Mouse (Mus musculus) lung, postnatal 36 days (tissue): ENCODE data around the gene Rbfox1.

ENCODE experiments used
- DNase-seq: peaks from one replicate; pipeline ENCODE4 v3.0.0; 2022; ENCODE audit warnings: mixed read lengths

The Rbfox1 gene

DNA sequence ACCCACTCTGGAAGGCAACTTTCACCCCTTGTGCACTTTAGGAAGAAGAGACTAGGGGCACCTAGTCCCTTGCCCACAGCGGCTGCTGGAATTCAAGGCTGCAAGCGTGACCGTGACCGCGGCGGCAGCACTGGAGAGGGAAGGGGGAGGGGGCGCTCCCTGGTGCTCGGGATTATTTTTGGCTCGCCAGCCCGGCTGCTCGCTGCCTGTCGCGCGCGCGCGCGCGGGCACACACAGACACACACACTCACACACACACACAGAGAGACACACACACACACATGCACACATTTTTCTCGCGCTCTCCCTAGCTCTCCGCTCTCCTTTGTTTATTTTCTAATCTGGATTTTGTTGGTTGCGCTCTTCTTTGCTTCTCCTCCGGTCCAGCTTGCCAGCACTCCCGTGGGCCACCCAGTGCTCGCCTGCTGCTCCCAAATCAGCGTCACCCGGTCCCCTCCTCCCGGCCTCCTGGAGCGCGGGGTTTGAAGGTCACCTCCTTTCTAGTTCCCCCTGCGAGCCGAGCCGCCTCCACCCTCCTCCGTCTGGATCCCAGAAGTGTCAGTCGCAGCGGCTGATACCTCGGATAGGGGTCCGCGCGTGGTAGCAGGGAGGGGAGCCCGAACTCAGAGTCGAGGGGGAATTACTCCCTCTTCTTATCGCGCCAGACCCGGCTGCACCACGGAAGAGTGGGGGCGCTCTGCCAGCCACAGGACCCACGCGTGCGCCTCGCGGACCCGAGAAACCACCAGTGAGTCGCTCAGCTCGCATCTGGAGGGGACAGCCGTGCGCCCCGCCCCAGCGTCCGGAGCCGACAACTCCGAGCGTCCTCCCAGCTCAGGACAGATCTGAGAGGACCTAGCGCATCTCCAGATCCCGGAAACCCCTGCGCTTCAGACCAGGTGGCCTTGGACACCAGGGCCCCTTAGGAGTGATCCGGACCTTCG is at the start of gene Rbfox1:
Gene Rbfox1 (plus strand): TSS at position 610 of the 944 bp plus-strand sequence.
- no peak for DNase-seq

DNA sequence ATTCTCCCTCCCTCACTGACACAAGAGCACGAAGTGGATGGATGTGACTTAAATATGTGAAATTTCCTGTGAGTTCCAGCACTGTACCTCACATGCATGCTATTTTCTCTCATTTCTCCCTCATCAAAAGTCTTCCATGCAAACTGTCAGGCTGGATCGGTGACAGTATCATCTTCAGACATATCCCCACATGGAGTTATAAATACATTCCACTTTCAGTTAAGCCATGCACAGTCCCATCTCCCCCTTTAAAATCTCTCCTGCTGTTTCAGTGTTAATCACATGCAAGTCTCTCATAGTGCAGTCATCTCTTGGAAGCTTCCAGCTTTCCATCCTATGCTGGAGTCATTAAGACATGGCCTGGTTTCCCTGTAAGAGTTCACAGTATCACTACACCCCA is 48.4 kb upstream of the Rbfox1 start:
- no peak for DNase-seq

DNA sequence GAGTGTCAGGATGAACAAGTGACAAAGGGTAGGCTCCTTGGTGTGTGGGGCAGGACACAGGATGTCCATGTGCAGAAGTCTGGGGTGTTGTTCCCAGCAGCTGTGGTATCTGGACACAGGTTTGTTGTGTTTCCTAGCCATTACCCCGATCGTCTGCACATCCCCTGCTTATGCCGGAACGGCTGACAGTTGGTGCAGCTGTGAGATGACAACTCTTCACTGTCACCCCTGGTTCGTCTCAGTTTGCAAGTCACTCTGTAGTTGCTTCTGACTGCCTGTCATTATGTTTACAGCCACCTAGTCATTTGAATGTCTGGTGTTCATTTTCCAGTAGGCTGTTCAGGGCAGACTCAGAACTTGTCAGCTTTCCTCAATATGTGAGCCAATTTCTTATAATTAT is 44.0 kb upstream of the Rbfox1 start:
- no peak for DNase-seq

- DNase-seq: no peak
These were observed 39.5 kb upstream of the Rbfox1 start for GRCm38 (mm10) chr16:5845645-5846044.

DNA sequence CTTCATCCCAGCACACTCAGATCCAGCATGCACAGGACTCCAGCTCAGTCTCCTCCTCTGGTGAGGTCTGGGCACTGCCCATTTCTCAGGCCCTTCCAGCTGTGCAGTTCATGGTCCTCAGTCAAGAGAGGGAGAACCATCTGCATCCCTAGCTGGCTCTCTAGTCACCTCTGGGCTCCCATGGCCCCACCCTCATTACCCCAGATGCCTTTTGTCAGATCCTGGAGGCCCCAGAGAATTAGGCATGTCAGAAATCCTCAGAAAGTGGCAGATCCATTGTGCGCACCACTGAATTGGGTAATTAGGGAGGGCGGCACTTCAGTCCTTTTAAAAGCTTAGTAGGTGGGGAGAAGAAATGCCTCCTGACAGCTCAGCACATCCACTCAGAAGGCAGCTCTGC is 32.1 kb upstream of the Rbfox1 start:
- no peak for DNase-seq

DNA sequence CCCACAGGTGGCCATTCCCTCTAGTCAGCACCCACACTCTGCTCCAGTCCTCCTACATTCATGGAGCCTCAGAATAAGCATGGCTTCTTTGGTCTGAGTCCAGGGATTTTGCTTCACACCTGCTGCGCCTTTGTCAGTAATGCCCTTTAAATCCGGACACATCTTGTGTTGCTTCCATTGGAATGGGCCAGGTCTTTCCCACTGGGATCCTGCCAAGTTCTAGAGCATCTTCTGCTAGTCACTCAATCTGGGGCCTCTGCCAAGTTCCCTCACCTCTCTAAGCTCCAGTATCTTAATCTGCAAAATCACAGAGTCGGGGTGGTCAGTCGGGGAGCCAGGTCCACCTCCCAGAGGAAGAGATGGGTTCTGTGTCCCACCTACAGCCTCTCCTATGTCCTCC is 20.8 kb upstream of the Rbfox1 start:
- DNase-seq: no peak

DNA sequence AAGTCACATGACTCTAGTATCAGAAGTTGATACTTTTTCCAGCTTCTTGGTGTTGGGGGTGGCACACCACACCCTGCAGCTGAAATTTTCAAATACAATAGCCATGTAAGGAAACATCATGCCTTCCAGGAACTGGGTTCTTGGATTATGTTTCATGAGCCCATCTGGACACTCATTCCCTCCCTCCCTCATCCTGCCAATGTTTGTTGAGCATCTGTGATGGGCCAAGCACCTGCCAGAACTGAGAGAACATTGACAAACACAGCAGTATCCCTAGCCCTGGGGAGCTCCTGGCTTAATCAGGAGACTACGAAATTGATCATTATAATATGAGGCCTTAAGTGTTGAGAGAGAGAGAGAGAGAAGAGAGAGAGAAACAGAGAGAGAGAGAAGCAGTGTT is 18.2 kb upstream of the Rbfox1 start:
- no peak for DNase-seq

GRCm38 (mm10) chr16:5870391-5870790 is 14.8 kb upstream of the Rbfox1 start:
- DNase-seq: no peak

DNA sequence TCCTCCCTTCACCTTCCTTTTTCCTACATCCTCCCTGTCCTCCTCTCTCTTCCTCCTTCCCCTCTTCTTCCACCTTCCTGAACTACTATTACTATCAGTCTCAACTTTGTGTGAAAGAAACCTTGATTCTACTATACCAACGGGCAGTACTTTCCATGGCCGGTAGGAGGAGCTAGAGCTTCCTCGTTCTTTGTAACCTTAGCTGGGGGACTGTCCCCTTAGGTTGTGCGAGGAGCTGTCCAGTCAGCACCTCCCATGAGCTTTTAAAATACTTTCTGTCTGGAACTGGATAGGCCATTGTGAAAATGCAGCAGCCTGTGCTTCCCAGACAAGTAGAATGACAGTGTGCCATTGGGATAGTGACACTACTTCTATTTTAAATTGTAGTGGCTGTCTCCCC is 3.3 kb upstream of the Rbfox1 start:
- DNase-seq: peak; percentile 47

GRCm38 (mm10) chr16:5885690-5886050 is 515 bp downstream of the Rbfox1 start:
- DNase-seq: no peak

- DNase-seq: no peak
These were observed 10.4 kb downstream of the Rbfox1 start for GRCm38 (mm10) chr16:5895564-5895963.

DNA sequence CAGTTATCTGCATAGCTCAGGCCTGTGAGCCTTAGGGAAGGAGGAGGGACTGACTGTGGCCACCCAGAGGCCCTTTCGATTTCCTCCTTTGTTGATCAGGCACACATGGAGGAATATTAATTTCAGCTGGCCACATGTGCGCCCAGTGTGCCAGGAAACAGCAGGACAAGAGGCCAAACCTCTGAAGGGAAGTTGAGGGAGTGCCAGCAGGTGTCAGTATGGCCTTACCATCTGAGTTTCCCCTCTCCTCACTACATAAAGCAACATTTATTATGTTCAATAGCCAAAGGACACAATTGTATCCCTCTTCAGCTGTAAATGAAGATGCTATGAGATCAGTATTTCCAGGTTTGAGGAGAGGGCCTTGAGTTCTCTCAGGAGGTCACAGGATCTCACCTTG is 13.2 kb downstream of the Rbfox1 start:
- DNase-seq: peak; percentile 1

- DNase-seq: no peak
These were observed 25.6 kb downstream of the Rbfox1 start for GRCm38 (mm10) chr16:5910742-5911141.

GRCm38 (mm10) chr16:5911880-5912327 is 26.7 kb downstream of the Rbfox1 start:
- no peak for DNase-seq

DNA sequence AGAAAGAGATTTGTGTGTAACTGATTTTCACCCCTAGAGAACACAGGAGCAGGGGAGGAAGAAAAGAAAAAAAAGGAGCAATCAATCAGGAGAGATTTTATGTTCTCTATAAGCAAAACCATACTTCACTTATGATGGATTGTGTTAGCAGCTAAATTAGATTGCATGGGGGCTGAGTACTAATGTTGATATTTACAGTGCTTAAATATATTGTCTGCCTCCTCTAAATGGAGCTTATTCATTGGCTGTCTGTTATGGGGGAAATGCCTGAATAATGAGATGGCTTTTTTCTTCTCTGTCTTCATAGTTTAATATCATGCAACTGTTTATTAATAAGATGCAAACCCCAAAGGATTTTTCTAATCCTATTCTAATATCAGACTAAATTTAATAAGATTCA is 32.8 kb downstream of the Rbfox1 start:
- DNase-seq: no peak

DNA sequence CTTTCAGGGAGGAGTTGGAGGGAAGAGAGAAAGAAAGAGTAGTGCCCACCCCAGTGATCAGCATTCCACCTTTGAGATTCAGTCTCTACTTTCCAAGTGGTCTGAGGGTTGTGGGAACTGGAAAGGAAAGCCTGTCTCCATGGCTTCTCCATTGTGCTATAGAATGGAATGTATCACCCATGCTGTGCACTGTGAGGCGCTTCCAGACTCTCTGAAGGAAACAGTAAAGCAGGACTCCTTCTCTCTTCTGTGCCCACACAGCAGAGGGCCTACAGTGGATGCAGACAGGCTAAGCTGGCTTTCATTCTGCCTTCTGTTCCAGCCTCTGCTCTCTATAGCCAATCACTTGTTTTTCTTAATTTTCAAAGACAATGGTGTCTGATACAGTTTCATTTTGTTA is 41.8 kb downstream of the Rbfox1 start:
- no peak for DNase-seq

- DNase-seq: peak; percentile 64
These were observed 46.5 kb downstream of the Rbfox1 start for GRCm38 (mm10) chr16:5931680-5932079.

- no peak for DNase-seq
These were observed 54.9 kb downstream of the Rbfox1 start for GRCm38 (mm10) chr16:5940016-5940415.

- DNase-seq: no peak
These were observed 60.5 kb downstream of the Rbfox1 start for GRCm38 (mm10) chr16:5945682-5946081.

GRCm38 (mm10) chr16:5953106-5953505 is 68.0 kb downstream of the Rbfox1 start:
- no peak for DNase-seq

DNA sequence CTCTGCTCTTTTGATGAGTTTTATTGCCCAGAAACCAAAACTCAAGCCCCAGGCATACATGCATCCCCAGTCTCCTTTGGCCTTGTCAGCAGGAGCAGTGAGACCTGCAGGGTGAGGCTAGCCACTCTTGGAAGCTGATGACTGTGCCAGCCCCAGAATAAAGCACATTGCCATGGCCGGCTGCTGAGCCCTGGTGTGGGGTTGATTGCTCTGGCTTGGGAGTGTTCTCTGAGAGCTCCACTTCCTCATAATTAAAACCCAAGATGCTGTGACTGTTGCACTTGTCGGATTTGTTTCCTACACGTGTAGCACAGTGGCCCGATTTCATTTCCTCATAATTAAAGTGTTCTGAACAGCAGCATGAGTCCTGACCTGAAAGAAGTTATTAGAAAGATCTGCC is 72.3 kb downstream of the Rbfox1 start:
- no peak for DNase-seq

GRCm38 (mm10) chr16:5961786-5962185 is 76.6 kb downstream of the Rbfox1 start:
- DNase-seq: no peak

- no peak for DNase-seq
These were observed 89.0 kb downstream of the Rbfox1 start for GRCm38 (mm10) chr16:5974172-5974571.
